Mouse (Mus musculus) liver, postnatal 0 days (tissue): ENCODE data around the gene Arl8a. TPM values are rescaled to one million over a fixed set of nuclear protein-coding genes. Genes with fewer than 3 reads are reported as not detected.
"Not testable (repeated sequence)": the region's sequence is repeated elsewhere in the genome, so short reads cannot be mapped to it uniquely, and the experiment has no call there.

Experiments
- ATAC-seq: fragments of 200-750 bp; cut with Nextera tagmentation; 2 replicates; pipeline ENCODE4 v1.8.0; 2017; ENCODE audit warnings: mild to moderate bottlenecking, moderate library complexity
- DNase-seq: peaks from one replicate; pipeline ENCODE4 v3.0.0-alpha.2; 2016
- H3K27ac ChIP-seq: fragments of 300-500 bp; sonication (generic); 2 replicates; pipeline ENCODE4 v1.5.1; 2014; ENCODE audit warnings: antibody characterized with exemption, moderate library complexity, mild to moderate bottlenecking, low read depth
- H3K27me3 ChIP-seq: fragments of 300-500 bp; sonication (generic); 2 replicates; pipeline ENCODE4 v1.6.1; 2014; ENCODE audit warnings: low read length, control low read depth, mixed read lengths; ENCODE audit not compliant: insufficient read depth
- H3K36me3 ChIP-seq: fragments of 300-500 bp; sonication (generic); replicated peaks from 2 replicates; pipeline ENCODE4 v1.6.1; 2014; ENCODE audit warnings: mild to moderate bottlenecking, control low read depth, low read length, moderate library complexity, mixed read lengths; ENCODE audit not compliant: insufficient read depth
- H3K4me1 ChIP-seq: fragments of 300-500 bp; sonication (generic); 2 replicates; pipeline ENCODE4 v1.6.1; 2014; ENCODE audit warnings: antibody characterized with exemption, mild to moderate bottlenecking, control low read depth; ENCODE audit not compliant: insufficient read depth
- H3K4me2 ChIP-seq: fragments of 300-500 bp; sonication (generic); 2 replicates; pipeline ENCODE4 v1.6.1; 2014; ENCODE audit warnings: low read depth, mild to moderate bottlenecking, low read length, moderate library complexity, mixed read lengths
- H3K4me3 ChIP-seq: fragments of 300-500 bp; sonication (generic); 2 replicates; pipeline ENCODE4 v1.5.1; 2014; ENCODE audit warnings: low read depth, low read length
- H3K9ac ChIP-seq: fragments of 300-500 bp; sonication (generic); replicated peaks from 2 replicates; pipeline ENCODE4 v1.6.1; 2014; ENCODE audit warnings: mild to moderate bottlenecking, moderate library complexity
- H3K9me3 ChIP-seq: fragments of 300-500 bp; sonication (generic); 2 replicates; pipeline ENCODE4 v1.6.1; 2016; ENCODE audit warnings: mild to moderate bottlenecking, control low read depth, low read length, mixed read lengths
- CTCF ChIP-seq: sonication (generic); IDR thresholded peaks from 2 replicates; pipeline ENCODE4 v1.5.1; 2016; ENCODE audit warnings: antibody characterized with exemption, low read depth
- EP300 ChIP-seq: IDR thresholded peaks from 2 replicates; pipeline ENCODE4 v1.6.1; 2016; ENCODE audit warnings: antibody characterized with exemption, low read depth, mild to moderate bottlenecking
- WGBS: fragments of 180-500 bp; shearing (Covaris S2); extraction: QIAGEN DNeasy Blood & Tissue Kit; methylation state at CpG from one replicate; pipeline ENCODE4 v1.1.7; 2014; ENCODE audit not compliant: insufficient replicate concordance; 5-methylcytosine and 5-hydroxymethylcytosine counted together
- polyA plus RNA-seq: library from polyadenylated mRNA; unstranded; fragments of >200 nt; fragmentation: Nextera tagmentation; extraction: Ambion mirVana; gene quantifications from 2 replicates; pipeline ENCODE4 v1.2.1, GENCODE M21; 2015

Arl8a gene
- polyA plus RNA-seq, 1 experiment from 2014 or later = 11.3 TPM

DNA sequence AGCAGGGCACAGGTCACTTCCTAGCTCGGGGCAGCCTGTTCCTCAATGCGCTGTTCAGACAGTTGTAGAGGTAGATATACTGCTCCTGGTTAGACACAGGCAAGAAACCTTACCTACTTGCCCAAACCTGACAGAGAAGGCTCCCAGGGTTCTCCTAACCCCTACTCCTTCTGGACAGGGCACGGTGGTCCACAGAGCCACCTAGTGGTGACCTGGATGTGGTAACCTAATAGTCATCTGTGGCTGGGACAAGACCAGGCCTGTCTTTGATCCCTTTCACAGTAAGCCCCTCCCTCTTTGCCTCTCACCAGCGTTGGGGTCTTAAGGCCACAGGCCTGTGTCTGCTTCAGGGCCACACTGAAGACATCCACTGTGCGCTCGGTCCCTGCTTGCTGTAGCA lies 38.0 kb upstream of the Arl8a start:
- Histone ChIP-seq H3K4me3 (no peak overlapping the region), H3K36me3 (no peaks in the 10 kb centered on the region), H3K27ac (no peak overlapping the region), H3K4me1 (0 out of 2 replicates have a peak, but pooled peaks cover 2% of the 10 kb centered on the region), H3K9ac (no peak overlapping the region), H3K4me2 (no peak overlapping the region), H3K9me3 (no peaks in the 10 kb centered on the region), H3K27me3 (peaks cover 32% of the 10 kb centered on the region)
- WGBS = 35% methylated on average over 6 of the region's 6 CpGs
- ATAC-seq = no peak
- peak; percentile 49 for DNase-seq
- TF ChIP-seq EP300 = no peak
- TF ChIP-seq CTCF = peak; percentile 80

DNA sequence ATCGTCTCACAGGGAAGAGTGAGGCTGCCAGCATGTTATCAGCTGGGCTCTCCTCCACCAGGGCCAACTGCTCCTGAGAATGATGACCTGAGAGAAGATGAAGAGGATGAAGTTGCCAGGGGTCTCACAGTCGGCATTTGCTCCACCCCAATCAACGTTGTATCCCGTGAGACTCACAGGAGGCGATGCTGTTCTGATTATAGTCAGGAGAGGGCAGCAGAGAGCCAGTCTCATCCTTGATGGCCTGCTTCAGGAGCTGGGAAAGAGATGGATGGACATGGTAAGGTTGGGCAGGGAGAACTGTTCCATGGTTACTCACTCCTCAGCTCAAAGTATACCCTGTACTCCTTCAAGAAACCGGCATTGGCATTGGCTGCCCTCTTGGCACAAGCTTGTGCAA lies 36.5 kb upstream of the Arl8a start:
- H3K27me3 ChIP-seq = peaks cover 17% of the 10 kb centered on the region
- no peak for TF ChIP-seq EP300
- peak; percentile 91 for TF ChIP-seq CTCF
- H3K4me3 ChIP-seq = no peak overlapping the region
- H3K9ac ChIP-seq = no peak overlapping the region
- H3K4me2 ChIP-seq = no peak overlapping the region
- ATAC-seq (no peak), DNase-seq (peak; percentile 76)
- H3K4me1 ChIP-seq = 0 out of 2 replicates have a peak, but pooled peaks cover 2% of the 10 kb centered on the region
- H3K27ac ChIP-seq = no peak overlapping the region
- H3K36me3 ChIP-seq = no peaks in the 10 kb centered on the region
- H3K9me3 ChIP-seq = no peaks in the 10 kb centered on the region
- WGBS = 15% methylated on average over 6 of the region's 6 CpGs

DNA sequence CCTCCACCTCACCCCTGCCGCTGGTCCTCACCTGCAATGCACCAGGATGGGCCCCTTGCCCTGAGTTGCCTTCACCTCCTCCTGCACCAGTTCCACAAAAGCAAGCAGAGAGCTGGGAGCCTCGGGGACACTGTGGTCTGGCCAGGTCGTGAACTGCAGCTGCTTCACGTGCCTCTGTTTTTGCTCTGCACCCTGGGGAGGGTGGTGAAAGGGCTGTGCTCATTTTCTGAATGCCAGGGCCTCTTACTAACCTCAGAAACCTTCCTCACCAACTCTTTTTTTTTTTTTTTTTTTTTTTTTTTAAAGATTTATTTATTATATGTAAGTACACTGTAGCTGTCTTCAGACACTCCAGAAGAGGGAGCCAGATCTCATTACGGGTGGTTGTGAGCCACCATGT lies 35.4 kb upstream of the Arl8a start:
- DNase-seq, H3K4me2 ChIP-seq, H3K9me3 ChIP-seq, H3K27ac ChIP-seq, ATAC-seq, H3K9ac ChIP-seq, H3K27me3 ChIP-seq, H3K4me1 ChIP-seq, H3K36me3 ChIP-seq, H3K4me3 ChIP-seq: not testable (repeated sequence)
- WGBS = 40% methylated on average over 4 of the region's 5 CpGs

DNA sequence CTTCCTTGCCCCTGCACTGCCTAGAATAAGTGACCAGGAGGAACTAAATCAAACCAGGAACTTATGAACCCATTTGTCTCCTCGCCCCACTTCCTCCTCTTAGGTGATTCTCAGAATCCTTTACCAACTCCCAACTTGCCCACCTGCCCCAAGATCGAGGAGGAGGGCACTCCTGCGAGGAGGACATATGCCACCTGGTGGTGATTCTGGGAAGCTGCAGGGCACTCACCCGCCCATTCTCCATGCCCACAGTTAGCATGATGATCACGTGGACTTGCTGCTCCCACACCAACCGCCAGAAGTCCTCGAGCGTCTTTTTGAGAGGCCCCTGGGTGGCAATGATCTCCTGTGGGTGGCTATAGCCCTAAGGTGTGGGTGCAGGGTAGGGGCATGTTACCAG lies 34.0 kb upstream of the Arl8a start:
- no peak overlapping the region for H3K4me3 ChIP-seq
- 3% methylated on average over 8 of the region's 8 CpGs for WGBS
- peak; percentile 93 for TF ChIP-seq CTCF
- no peak for TF ChIP-seq EP300
- H3K27me3 ChIP-seq = no peaks in the 10 kb centered on the region
- no peaks in the 10 kb centered on the region for H3K36me3 ChIP-seq
- DNase-seq (peak; percentile 65), ATAC-seq (peak; percentile 55; the same call in 1 of the 2 replicates)
- H3K27ac ChIP-seq = no peak overlapping the region
- H3K9ac ChIP-seq = no peak overlapping the region
- no peak overlapping the region for H3K4me2 ChIP-seq
- H3K9me3 ChIP-seq = no peaks in the 10 kb centered on the region
- H3K4me1 ChIP-seq = no peaks in the 10 kb centered on the region

DNA sequence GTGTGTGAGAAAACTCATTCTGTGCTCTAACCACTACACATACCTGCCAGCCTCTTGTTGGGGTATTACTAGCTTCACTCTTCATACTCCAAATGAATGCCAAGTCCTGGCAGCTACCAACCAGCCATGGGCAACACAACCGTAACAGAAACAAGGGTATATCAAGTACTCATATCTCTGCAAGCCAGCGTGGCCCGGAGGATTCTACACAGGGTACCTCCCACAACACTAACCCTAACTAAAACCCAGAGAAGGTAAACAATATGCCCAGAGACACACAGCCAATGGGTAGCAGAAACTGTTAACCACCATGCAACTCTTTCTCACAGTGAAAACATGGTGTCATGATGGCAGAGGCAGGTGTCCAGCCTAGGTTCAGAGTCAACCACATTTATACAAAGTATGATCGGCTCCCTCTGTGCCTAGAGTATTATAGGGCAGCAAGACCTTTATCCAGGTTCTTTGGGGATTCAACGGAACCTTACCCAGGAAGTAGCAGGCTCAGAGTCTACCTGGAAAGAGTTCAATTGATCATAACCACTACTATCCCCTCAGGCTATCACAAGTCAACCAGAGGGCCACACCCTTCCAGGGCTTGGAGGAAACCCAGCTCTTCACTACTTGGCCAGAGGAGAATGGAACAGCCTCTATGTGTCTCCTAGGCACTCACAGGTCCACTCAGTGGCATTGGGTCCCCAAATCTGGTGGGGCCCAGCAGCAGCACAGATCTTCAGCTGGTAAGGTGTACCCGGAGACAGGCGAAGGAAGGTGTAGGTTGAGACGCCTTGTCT lies 21.9 kb upstream of the Arl8a start:
- Histone ChIP-seq H3K36me3 (no peaks in the 10 kb centered on the region), H3K27me3 (no peaks in the 10 kb centered on the region), H3K27ac (no peak overlapping the region), H3K9ac (no peak overlapping the region), H3K4me1 (0 out of 2 replicates have a peak, but pooled peaks cover 2% of the 10 kb centered on the region), H3K9me3 (no peaks in the 10 kb centered on the region), H3K4me2 (no peak overlapping the region), H3K4me3 (no peak overlapping the region)
- DNase-seq (no peak), ATAC-seq (no peak)
- TF ChIP-seq EP300 (no peak), CTCF (no peak)
- 65% methylated on average over 8 of the region's 8 CpGs for WGBS

DNA sequence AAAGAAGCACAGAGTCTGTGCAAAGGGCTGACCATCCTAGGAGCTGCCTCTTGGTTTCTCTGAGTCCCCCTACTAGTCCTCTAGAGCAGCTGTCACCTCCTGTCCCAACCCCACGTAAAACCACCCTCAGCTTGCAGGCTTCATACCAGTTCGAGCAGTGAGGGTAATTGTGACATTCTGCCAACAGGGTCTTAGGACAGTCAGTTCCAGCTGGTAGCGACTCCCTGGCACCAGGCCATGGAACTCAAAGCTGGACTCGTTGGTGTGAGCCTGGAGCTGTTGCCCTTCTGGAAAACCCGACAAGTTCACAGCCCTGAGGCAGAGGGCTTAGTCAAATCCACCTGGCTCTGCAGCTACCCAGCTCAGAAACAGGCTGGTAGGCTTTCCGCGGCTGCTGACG lies 20.6 kb upstream of the Arl8a start:
- H3K27me3 ChIP-seq = no peaks in the 10 kb centered on the region
- no peak overlapping the region for H3K27ac ChIP-seq
- ATAC-seq (no peak), DNase-seq (no peak)
- no peaks in the 10 kb centered on the region for H3K36me3 ChIP-seq
- H3K9ac ChIP-seq = no peak overlapping the region
- no peak overlapping the region for H3K4me3 ChIP-seq
- no peaks in the 10 kb centered on the region for H3K9me3 ChIP-seq
- H3K4me2 ChIP-seq = no peak overlapping the region
- WGBS = 74% methylated on average over 8 of the region's 8 CpGs
- TF ChIP-seq CTCF = no peak
- no peak for TF ChIP-seq EP300
- peaks cover 8% of the 10 kb centered on the region for H3K4me1 ChIP-seq
